Mouse (Mus musculus): ENCODE data around the gene Cdk18. TPM values are rescaled to one million over a fixed set of nuclear protein-coding genes. Genes with fewer than 3 reads are reported as not detected.
"Not testable (repeated sequence)": the region's sequence is repeated elsewhere in the genome, so short reads cannot be mapped to it uniquely, and the experiment has no call there.

Cdk18 gene
- polyA plus RNA-seq, 1 experiment: 40.2 TPM

DNA sequence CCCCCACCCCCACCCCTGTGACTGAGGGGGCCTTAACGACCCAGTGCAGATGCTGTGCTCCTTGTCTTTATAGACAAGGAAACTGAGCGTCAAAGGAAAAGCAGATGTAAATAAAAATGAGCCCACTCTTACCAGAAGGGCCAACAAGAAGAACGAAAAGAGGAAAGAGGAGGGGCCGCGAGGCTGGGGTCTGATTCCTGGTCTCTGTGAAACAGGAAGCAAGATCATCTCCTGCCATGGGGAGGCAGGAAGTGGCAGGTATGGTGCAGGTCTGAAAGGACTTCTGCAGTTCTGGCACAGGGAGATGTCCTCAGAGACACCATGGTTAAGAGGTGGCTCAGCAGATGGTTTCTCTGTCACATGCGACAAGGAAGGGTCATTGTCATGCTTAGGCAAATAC, 31.2 kb upstream of the Cdk18 start:
- no peaks in the 10 kb centered on the region for H3K36me3 ChIP-seq (ENCODE audit: control insufficient read depth, insufficient read depth)
- no peak overlapping the region for H3ac ChIP-seq (ENCODE audit: control insufficient read depth, insufficient read length, low read depth)
- H3K79me2 ChIP-seq (ENCODE audit: control insufficient read depth, insufficient read depth): no peaks in the 10 kb centered on the region
- peaks cover 5% of the 10 kb centered on the region for H3K27me3 ChIP-seq (ENCODE audit: control insufficient read depth, insufficient read depth, insufficient read length)
- H3K4me3 ChIP-seq (ENCODE audit: insufficient read depth, poor library complexity, severe bottlenecking): no peak overlapping the region
- H3K79me3 ChIP-seq (ENCODE audit: low read depth): no peaks in the 10 kb centered on the region
- no peak for TF ChIP-seq MAX (IDR thresholded peaks at IDR 0.05)
- no peak for TF ChIP-seq MYOG (IDR thresholded peaks at IDR 0.05; ENCODE audit: control insufficient read depth, extremely low read depth, insufficient read length)
- no peak for TF ChIP-seq CEBPB (IDR thresholded peaks at IDR 0.05; ENCODE audit: low read depth)

DNA sequence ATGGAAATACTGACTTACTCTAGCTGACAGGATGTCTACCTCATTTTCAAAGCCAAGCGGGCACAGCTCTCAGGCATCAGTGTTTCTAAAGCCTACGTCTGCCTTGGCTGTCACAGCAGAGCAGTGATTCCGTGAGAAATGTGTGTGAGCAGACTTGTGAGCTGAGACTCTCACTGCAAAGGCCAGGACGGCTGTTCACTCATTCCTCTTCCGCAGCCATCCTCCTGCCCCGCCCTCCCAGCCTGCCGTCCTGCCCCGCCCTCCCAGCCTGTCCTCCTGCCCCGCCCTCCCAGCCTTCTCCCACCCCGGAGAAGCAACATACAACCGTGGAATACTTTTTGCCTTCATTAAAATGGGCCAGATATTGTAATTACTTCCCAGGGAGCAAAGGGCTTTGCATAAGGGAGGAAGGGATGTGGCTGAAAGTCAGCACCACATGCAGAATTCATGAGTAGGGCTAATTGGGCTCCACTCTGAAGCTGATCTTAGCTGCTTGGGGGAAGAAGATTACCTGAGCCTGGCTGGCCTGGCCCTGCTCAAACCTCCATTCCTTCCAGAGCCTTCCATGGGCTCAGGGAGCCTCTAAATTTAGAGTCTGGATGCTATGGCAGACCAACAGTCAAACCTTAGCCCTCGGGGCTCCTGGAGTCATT, 28.8 kb upstream of the Cdk18 start:
- Histone ChIP-seq H3K4me3 (ENCODE audit: insufficient read depth, poor library complexity, severe bottlenecking) (no peak overlapping the region), H3K79me3 (ENCODE audit: low read depth) (no peaks in the 10 kb centered on the region), H3K79me2 (ENCODE audit: control insufficient read depth, insufficient read depth) (no peaks in the 10 kb centered on the region), H3ac (ENCODE audit: control insufficient read depth, insufficient read length, low read depth) (peak overlapping the region; percentile 51), H3K27me3 (ENCODE audit: control insufficient read depth, insufficient read depth, insufficient read length) (peaks cover 5% of the 10 kb centered on the region), H3K36me3 (ENCODE audit: control insufficient read depth, insufficient read depth) (no peaks in the 10 kb centered on the region)
- TF ChIP-seq USF1 (IDR thresholded peaks at IDR 0.05; ENCODE audit: low read depth) (no peak), CTCF (IDR thresholded peaks at IDR 0.05; ENCODE audit: control insufficient read depth, insufficient read depth, insufficient read length) (no peak), CEBPB (IDR thresholded peaks at IDR 0.05; ENCODE audit: low read depth) (no peak), MAX (IDR thresholded peaks at IDR 0.05) (no peak), MYOD1 (IDR thresholded peaks at IDR 0.05; ENCODE audit: control insufficient read depth, insufficient read length, low read depth) (no peak), MYOG (IDR thresholded peaks at IDR 0.05; ENCODE audit: control insufficient read depth, extremely low read depth, insufficient read length) (no peak), FOSL1 (IDR thresholded peaks at IDR 0.05; ENCODE audit: insufficient read depth, low read length, poor library complexity, severe bottlenecking) (no peak)

DNA sequence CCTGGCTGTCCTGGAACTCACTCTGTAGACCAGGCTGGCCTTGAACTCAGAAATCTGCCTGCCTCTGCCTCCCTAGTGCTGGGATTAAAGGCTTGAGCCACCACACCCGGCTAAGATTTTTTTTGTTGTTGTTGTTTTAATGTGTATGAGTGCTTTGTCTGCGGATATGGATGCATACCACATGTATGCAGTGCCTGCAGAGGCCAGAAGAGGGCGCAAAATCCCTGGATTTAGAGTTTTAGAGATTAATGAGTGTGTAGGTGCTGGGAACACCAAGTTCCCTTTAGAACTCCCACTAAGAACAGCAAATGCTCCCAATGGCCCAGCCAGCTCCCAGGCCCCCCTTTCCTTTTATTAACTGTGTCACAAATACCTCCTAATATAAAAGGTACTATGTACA, 26.4 kb upstream of the Cdk18 start:
- Histone ChIP-seq H3K79me2 (ENCODE audit: control insufficient read depth, insufficient read depth) (no peaks in the 10 kb centered on the region), H3K79me3 (ENCODE audit: low read depth) (no peaks in the 10 kb centered on the region), H3K4me3 (ENCODE audit: insufficient read depth, poor library complexity, severe bottlenecking) (no peak overlapping the region), H3K27me3 (ENCODE audit: control insufficient read depth, insufficient read depth, insufficient read length) (peaks cover 4% of the 10 kb centered on the region), H3K36me3 (ENCODE audit: control insufficient read depth, insufficient read depth) (no peaks in the 10 kb centered on the region), H3ac (ENCODE audit: control insufficient read depth, insufficient read length, low read depth) (no peak overlapping the region)
- no peak for TF ChIP-seq CEBPB (IDR thresholded peaks at IDR 0.05; ENCODE audit: low read depth)

DNA sequence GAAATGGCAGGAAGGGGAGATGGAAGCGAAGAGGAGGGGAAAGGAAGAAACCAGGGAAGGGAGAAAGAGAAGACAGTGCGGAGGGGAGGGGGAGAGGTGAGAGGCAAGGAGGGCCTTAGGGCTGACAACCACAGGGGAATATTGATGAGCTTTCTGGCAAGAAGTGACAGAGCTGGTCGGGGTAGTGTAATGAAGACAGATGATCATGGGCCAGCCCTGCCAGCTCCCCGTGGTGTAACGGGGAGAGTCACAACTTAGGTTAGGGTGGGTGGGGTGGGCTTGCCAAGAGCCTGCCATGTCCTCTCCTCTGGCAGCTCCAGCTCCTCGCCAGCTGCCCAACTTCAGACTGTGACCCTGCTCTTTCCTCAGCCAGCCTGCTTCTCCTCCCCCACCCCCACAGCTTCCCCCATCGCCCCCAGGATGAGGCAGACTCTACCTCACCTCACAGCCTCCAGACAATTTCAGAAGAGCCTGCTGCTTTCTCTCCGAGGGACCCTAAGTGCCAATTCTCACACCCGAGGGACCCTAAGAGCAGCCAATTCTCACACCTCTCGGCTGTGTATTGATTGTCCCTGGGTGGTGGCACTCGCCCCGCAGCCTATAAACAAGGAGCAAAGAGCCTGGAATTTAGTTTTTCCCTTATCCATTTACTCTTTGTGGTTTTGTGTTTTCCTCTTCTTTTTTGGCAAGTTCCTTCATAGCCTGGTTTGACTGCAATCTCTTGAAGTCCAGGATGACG, 25.5 kb upstream of the Cdk18 start:
- H3K79me3 ChIP-seq (ENCODE audit: low read depth): no peaks in the 10 kb centered on the region
- H3K27me3 ChIP-seq (ENCODE audit: control insufficient read depth, insufficient read depth, insufficient read length): peaks cover 8% of the 10 kb centered on the region
- no peak overlapping the region for H3ac ChIP-seq (ENCODE audit: control insufficient read depth, insufficient read length, low read depth)
- no peaks in the 10 kb centered on the region for H3K79me2 ChIP-seq (ENCODE audit: control insufficient read depth, insufficient read depth)
- TF ChIP-seq MAX (IDR thresholded peaks at IDR 0.05) (no peak), FOSL1 (IDR thresholded peaks at IDR 0.05; ENCODE audit: insufficient read depth, low read length, poor library complexity, severe bottlenecking) (no peak), MYOD1 (IDR thresholded peaks at IDR 0.05; ENCODE audit: control insufficient read depth, insufficient read length, low read depth) (no peak), CEBPB (IDR thresholded peaks at IDR 0.05; ENCODE audit: low read depth) (no peak)
- H3K36me3 ChIP-seq (ENCODE audit: control insufficient read depth, insufficient read depth): no peaks in the 10 kb centered on the region
- H3K4me3 ChIP-seq (ENCODE audit: insufficient read depth, poor library complexity, severe bottlenecking): no peak overlapping the region

DNA sequence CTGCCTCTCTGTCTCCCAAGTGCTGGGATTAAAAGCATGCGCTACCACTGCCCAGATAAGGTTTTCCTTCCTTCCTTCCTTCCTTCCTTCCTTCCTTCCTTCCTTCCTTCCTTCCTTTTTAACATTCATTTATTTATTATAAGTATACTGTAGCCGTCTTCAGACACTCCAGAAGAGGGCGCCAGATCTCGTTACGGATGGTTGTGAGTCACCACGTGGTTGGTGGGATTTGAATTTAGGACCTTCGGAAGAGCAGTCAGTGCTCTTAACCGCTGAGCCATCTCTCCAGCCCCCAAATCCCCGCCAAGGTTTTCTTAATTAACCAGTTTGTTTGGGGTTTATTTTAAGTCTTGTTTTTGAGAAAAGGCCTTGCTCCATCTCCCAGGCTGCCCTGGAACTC, 23.1 kb upstream of the Cdk18 start:
- H3K79me3 ChIP-seq (ENCODE audit: low read depth); H3K27me3 ChIP-seq (ENCODE audit: control insufficient read depth, insufficient read depth, insufficient read length); H3ac ChIP-seq (ENCODE audit: control insufficient read depth, insufficient read length, low read depth); H3K36me3 ChIP-seq (ENCODE audit: control insufficient read depth, insufficient read depth); H3K4me3 ChIP-seq (ENCODE audit: insufficient read depth, poor library complexity, severe bottlenecking); H3K79me2 ChIP-seq (ENCODE audit: control insufficient read depth, insufficient read depth): not testable (repeated sequence)
- TF ChIP-seq USF1 (IDR thresholded peaks at IDR 0.05; ENCODE audit: low read depth): peak; percentile 37

DNA sequence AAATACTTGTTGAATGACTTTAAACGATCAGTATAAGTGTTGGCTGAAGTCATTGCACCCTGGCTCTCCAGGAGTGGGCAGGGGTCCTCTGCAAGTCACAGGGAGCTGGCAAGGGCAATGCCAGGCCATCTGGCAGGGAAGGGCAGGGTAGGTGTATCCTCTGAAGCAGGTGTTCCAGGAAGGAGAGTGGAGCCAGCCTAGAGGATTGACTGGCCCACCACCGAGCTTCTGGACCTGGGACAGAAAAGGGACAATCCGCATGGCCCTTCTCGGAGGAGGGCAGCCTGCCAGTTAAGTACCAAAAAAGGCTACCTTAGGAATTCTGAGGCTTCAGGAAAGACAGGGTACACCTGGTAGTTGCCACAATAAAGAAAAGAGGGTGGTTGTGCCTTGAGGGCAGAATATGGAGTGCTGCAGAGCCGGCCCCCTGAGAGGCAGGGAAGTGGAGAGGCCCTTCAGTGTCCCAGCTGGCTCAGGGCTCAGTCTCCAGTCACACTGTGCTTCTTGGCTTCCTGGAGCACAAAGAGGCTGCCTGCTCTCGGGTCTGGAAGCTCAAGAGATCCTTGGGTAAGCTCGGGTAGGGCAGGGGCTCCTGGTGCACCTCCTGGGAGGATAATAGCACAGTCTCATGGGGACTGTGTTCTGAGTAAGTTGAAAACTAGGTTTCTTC, 21.9 kb upstream of the Cdk18 start:
- Histone ChIP-seq H3K4me3 (ENCODE audit: insufficient read depth, poor library complexity, severe bottlenecking) (no peak overlapping the region), H3K27me3 (ENCODE audit: control insufficient read depth, insufficient read depth, insufficient read length) (peaks cover 8% of the 10 kb centered on the region), H3ac (ENCODE audit: control insufficient read depth, insufficient read length, low read depth) (no peak overlapping the region), H3K79me3 (ENCODE audit: low read depth) (no peaks in the 10 kb centered on the region), H3K79me2 (ENCODE audit: control insufficient read depth, insufficient read depth) (no peaks in the 10 kb centered on the region), H3K36me3 (ENCODE audit: control insufficient read depth, insufficient read depth) (no peaks in the 10 kb centered on the region)
- TF ChIP-seq CEBPB (IDR thresholded peaks at IDR 0.05; ENCODE audit: low read depth): no peak

Measured in C2C12 (cell line).